Mouse (Mus musculus): Measurements from ENCODE around the gene Bet1l.
"Not testable (repeated sequence)": the region's sequence is repeated elsewhere in the genome, so short reads cannot be mapped to it uniquely, and the experiment has no call there.

The Bet1l gene

DNA sequence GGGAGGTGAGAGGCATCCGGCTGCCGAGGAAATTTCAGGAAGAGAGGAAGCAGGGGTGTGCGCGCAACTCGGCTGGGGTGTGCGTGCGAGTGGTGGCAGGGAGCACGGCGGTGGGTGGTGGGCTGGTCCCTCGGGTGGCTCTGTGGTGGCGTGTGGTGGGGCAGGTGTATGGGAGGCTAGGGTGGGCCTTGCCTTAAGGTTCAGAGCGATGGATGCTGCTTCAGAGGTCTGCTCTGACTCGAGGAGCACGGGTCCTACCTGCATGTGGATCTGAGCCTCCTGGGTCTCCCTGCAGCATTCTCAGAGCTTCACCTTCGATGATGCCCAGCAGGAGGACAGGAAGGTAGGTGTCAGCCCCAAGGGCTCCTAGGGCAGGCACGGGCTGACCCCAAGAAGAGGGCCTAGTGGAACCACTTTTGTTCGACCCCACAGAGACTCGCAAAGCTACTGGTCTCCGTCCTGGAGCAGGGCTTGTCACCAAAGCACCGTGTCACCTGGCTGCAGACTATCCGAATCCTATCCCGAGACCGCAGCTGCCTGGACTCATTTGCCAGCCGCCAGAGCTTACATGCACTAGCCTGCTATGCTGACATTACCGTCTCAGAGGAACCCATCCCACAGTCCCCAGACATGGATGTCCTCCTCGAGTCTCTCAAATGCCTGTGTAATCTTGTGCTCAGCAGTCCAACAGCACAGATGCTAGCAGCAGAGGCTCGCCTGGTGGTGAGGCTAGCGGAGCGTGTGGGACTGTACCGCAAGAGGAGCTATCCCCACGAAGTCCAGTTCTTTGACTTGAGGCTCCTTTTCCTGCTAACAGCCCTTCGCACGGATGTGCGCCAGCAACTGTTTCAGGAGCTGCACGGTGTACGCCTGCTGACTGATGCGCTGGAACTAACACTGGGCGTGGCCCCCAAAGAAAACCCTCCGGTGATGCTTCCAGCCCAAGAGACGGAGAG, at the start of gene Bet1l:
TSS of gene Bet1l (minus strand) at position 28 of the 956 bp plus-strand sequence.
- no peak for DNase-seq (ENCODE audit: low read depth, low spot score)

DNA sequence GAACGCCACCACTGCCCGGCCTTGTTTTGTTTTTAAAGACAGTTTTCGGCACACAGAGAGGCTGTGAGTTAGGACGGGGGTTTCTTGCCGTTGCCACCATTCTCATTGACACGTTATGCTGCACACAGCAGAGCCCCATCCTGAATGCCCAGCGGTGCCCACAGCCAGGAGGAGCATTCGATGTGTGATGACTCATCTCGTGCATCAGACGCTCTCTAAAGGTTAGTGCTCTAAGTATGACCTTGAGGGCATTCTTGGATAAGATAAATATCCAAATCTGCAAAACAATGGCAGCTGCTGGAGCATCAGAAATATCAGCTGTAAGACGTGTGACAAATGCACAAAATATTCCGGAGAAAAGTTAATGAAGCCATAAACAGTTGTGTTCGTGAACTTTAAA, 49.8 kb upstream of the Bet1l start:
- no peak for DNase-seq (ENCODE audit: low read depth, low spot score)

DNA sequence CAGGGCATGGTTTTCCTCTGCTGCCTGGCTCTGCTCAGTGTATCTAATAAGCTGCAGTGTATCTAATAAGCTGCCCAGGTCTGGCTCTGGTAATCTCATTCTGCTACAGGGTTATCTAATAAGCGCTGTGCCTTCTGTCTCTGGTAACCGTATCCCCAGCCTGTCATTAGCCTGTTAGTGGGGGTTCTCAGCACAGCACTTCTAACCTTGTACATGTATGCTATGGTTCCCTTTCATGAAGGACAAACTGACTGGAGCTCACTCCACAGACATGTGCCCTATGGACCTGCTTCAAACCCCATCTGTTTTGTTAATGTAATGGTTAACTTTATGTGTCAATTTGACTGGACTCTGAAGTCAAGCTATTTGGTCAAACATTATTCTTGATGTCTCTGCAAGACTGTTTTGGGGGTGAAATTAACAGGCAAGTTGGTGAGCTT, 48.3 kb upstream of the Bet1l start:
- no peak for DNase-seq (ENCODE audit: low read depth, low spot score)

DNA sequence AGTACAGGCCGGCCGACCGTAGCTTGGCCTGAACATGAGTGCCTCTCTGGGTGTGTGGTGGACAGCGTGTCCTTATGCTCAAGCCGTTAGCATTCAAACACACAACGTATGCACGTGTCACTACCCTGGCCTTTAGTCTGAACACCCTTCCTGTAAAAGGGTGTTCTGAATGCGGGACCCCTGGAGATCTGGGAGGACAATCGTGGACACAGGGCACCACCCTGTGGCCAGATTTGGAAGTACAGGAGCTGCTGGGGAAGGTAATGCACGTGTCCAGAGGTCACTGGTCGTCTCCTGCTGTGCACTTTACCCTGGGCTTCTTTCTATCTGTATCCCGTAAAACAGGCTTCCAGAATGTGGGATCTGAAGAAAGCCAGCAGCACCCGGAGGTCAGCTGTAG, 45.8 kb upstream of the Bet1l start:
- peak; percentile 64 for DNase-seq (ENCODE audit: low read depth, low spot score)

DNA sequence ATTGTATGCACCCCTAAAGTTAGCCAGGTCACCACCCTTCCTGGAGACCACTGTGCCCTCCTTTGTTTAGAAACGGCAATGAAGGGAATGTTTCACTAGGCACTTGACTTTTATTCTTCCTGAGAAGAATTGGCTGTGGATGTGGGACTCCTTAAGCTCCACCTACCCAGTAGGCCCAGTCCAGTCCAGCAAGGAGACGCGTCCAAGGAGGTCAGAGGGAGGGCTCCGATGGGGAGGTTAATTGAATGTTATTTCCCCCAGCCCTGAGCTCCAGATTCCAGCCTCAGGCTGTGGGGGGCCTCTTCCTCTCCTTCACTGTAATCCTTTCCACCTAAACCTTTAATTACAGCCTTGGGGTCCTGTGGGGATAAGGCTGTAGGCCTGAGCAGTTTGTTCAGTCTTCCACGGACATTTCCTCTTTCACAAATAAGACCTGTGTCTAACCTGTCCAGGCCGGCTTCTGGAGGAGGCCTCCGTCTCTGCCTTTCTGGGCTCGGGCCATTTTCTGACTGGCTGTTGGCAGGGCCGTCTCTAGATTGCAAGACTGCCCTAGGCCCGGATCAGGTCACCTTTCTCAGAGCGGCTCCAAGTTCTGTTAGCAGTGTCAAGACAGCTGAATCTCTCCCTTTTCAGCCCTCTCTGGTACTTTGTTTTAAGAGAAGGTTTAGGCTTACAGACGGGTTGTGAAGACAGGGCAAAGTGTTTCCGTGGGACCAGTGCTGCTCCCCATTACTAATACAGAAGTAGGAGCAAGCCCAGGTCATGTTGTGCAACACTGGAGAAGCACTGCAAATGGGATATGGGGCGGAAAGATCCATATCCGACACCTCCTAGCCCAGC, 44.9 kb upstream of the Bet1l start:
- no peak for DNase-seq (ENCODE audit: low read depth, low spot score)

DNA sequence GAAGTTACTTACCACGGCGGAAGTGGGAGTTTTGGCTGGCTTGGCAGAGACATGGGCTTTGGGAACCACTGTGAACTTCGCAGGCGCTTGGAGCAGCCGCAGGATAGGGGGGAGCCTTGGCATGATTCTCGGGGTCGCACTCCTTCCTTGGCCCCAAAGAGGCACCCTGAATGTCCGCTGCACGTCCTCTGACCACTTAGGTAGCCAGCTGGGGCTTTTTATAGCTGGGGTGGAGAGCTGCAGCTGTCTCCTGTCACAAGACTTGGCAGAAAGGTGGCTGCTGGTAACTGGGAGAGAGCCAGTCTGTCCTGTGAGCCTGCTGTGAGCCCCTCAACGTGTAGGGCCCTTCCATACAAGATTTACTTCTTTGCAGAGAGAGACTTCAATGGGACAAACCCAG, 42.8 kb upstream of the Bet1l start, which contains the start of gene Cox8b:
TSS of gene Cox8b (minus strand) at position 227 of the 400 bp plus-strand sequence.
- no peak for DNase-seq (ENCODE audit: low read depth, low spot score)

DNA sequence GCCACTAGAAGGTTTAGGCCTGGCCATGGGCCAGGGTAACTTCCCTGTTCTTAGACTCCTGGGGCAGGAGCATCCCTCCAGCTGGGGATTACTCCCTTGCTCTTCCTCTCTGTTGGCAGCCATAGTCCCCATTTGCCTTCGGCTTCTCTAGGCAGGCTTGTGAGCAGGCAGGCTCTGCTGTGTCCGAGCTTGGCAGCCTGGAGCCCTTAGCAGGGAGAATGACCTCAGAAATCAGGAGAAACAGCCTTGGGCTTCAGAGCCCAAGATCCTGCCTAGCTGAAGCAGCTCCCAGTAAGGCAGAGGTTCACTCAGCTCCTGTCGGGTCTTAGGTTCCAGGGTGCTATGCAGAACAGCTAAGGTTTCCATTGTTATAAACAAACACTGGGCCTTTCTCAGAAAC, 41.7 kb upstream of the Bet1l start:
- no peak for DNase-seq (ENCODE audit: low read depth, low spot score)

DNA sequence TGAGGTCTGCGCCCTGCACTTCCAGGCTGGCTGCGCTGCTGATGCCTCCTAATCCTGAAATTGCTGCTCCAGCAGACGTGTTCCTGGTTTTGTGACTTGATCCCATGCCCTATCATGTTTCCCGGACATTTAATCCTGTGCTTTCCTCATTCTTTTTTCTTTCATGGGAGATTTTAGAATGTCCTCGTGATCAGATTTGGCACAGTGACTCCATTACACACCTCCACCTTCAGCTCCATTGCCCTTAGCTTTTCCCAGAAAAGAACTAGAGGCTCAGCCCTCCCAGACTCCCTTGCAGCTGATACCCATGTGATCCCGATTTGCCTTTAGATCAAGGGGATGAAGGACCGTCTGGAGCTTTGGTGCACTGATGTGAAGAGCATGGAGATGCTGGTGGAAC, 40.5 kb upstream of the Bet1l start:
- no peak for DNase-seq (ENCODE audit: low read depth, low spot score)

DNA sequence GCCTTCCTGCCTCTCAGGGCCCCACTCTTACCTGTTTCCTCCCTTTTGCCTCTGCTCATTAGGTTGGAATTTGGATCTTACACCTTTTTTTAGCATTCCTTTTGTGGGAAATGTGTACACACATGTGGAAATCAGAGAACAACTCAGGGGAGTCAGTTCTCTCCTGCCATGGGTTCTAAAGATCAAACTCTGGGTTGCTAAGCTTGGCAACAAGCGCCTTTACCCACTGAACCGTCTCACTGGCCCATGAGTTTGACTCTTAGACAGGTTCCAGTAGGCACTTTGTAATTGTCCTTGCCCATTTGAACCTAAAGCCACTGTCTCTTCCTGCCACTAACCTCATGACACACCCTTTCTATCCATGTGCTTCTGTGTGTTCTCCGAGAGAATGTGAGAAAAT, 37.2 kb upstream of the Bet1l start:
- no peak for DNase-seq (ENCODE audit: low read depth, low spot score)

DNA sequence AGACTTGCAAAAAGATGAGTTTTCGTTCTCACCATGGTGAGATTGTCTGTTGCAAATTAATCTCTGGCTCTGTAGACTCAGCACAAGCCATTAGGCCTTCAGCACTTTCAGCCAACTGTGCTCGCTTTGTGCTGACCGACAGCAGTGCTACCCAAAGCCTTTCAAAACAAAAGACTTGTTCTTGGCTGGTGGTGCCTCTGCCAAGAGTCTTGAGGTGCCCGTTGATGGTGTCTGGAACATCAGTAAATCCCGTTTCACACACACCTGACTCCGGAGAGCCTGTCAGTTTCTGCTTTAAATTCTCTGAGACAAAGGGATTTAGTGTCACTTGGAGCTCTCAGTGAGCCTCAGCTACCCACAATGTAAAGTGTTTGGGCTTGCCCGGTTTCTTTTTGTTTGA, 36.7 kb upstream of the Bet1l start:
- no peak for DNase-seq (ENCODE audit: low read depth, low spot score)

DNA sequence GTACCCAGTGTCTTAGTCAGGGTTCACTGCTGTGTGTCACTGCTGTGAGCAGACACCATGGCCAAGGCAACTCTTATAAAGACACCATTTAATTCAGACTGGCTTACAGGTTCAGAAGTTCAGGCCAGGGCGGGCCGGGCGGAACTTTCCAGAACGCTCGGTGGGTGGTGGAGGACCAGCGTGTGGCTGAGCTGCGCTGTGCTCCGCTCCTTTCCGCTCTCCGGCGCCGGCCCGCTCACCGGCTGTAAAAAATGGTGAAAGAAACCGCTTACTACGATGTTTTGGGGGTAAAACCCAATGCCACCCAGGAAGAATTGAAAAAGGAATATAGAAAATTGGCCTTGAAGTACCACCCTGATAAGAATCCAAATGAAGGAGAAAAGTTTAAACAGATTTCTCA, 33.3 kb upstream of the Bet1l start:
- not testable (repeated sequence) for DNase-seq (ENCODE audit: low read depth, low spot score)

DNA sequence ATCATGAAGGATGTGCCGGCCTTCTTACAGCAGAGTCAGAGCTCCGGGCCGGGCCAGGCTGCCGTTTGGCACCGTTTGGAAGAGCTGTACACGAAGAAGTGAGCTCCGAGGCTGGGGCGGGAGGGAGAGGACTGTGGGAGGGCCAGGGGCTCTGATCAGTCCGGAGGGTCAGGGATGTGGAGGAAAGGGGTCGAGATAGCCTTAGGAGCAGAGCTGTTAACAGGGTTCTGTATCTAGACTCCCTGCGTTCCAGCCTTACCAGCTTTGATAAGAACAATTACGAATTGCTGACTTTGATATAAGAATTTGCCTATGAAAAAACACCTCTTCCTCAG, 25.1 kb upstream of the Bet1l start:
- DNase-seq (ENCODE audit: low read depth, low spot score): no peak

DNA sequence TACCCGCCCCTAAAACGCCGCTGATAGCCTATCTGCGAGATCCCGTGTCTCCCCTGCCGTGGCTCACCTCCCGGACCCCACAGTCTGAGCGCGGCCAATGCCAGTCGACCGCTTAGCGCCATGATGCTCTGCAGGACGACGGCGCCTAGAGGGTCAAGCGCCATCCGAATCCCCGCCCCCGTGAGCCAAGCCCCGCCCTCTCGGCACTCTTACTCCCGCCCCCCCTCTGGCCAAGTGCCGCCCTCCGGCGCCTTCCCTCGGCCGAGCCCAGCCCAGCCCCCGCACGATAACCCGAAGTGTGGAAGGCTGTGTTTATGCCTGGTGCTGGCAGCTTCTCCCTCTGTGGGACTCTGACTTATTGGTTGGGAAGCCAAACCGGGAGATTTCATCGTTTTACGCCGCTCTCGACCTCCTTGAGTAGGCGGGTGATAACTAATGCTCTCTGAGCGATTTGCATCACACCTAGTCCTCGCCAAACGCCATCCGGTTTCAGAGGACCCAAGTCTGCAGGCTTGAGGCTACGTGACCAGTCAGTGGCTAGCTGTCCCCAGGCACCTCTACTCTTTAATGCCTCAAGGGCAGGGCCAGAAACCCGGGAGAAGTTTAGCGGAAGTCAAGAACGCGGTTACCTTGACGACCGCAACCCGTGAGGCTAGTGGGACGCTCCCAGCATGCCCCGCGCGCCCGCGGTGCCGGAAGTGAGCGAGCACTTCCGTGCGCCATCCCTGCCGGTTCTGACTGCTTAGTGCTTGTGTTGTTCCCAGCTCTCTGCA, 24.5 kb upstream of the Bet1l start, which contains the start of the genes Psmd13 and Sirt3:
TSS of gene Psmd13 (plus strand) at position 273 of the 773 bp plus-strand sequence.
TSS of gene Sirt3 (minus strand) at position 614 of the 773 bp plus-strand sequence.
- DNase-seq (ENCODE audit: low read depth, low spot score): peak; percentile 89

DNA sequence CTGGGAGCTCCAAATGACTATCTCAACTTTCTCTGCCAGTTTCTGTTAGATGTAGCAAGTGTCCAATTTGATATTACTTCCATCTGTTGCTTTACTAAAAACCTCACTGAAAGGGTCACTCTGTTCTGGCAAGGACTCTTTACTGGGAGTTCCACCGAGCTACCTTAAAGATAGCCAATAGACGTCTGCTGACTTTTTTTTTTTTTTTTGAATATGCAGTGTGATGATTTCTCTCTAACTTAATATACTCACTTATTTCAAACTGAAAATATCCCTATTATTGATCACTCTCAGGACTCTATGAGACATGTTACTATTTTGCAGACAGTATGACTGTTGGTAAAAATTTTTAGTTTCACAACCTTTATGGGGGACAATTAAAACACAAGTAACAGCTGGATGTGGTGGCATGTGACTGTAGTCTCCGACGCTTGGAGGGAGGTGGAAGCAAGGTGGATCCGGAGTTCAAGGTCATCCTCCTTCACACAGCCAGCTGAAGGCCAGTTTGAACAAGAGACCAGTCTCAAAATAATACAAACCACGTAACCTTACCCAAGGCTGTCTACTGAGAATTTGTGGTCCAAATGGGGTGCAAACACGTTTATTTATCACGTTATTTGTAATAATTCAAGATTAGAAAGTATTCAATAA, 23.6 kb upstream of the Bet1l start:
- no peak for DNase-seq (ENCODE audit: low read depth, low spot score)

DNA sequence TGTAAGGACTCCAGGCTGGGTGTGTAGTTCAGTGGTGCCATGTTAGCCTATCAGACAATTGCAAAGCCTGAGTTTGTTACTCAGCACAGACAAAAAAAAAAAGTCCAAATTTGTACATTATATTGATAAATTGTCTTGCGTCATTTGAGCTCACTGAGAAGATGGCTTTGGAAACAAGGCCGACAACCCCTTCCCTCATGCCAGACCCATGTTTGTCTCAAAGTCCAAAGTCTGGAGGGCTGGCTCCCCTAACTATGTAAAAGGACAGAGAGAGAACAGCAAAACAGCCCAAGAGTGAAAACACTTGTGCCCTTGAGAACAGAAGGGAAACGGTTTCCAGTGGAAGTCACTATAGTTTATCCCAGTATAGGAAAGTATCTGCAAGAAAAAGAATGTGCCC, 23.0 kb upstream of the Bet1l start:
- no peak for DNase-seq (ENCODE audit: low read depth, low spot score)

DNA sequence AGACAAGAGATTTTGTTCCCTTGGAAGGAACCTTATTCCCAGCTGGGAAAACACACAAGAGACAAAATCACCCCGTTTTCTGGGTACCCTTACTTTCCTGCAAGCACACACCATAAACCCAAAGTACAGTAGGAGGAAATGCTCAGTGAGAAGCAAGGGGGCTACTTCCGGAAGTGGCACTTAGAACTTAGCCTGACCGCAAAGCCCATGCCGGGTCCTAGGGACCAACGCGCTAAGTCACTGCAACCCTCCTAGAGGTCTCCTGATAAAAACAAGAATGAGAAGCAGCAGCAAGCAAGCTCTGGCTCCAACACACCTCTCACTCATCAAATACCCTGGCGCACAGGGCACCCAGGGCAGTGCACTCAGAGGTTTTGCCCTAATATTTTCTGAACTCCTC, 22.0 kb upstream of the Bet1l start:
- no peak for DNase-seq (ENCODE audit: low read depth, low spot score)

DNA sequence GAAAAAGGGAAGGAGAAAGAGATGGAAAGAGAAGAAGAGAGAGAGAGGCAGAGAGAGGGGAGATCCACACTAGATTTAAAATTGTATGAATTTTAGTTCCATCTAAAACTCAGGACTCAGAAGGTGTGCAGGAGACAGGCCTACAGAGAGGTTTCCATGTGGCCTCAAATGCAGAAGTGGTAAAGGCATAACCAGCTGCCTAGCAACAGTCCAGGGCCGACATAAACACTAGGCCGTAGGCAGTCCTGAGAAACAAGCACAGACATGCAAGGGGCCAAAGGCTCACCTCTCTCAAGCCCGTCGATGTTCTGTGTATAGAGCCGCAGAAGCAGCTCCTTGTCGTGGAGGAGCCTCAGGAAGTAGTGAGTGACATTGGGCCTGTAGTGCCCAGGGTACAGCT, 20.0 kb upstream of the Bet1l start:
- DNase-seq (ENCODE audit: low read depth, low spot score): no peak

DNA sequence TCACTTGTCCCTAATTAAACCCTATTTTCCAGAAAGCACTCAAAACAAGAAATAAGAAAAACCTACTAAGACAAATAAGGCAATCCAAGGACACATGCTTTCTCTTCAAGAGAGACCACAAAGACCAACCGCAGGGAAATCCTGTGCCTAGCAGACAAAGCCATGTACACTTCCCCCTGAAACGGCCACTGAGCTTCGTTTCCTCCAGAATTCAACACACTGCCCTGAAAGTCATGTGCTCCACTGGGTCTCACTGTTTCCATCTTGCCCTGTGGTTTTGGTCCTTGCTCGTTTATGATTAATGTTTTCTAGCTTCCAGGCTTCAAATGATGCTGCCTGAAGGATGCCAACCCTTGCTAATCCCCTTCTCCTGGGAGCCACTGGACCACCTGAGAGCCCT, 16.8 kb upstream of the Bet1l start:
- DNase-seq (ENCODE audit: low read depth, low spot score): no peak

DNA sequence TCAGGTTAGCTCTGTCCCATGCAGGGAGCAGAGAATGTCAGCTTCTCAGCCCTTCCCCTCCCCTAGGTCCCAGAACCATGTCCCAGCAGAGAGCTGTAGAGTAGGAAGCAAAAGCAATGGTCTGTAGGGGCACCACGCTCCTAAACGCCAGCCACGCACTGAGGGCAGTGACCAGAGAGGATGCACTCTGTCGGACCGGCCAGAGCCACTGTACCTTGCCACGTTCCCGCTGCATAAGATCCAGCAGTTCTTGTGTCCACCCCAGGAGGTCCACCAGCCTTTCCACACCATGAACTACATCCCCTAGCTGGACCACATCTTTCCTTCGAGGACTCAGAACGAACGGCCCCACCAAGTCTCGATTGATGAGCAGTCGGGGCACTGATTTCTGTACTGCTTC, 7.4 kb upstream of the Bet1l start:
- DNase-seq (ENCODE audit: low read depth, low spot score): no peak

DNA sequence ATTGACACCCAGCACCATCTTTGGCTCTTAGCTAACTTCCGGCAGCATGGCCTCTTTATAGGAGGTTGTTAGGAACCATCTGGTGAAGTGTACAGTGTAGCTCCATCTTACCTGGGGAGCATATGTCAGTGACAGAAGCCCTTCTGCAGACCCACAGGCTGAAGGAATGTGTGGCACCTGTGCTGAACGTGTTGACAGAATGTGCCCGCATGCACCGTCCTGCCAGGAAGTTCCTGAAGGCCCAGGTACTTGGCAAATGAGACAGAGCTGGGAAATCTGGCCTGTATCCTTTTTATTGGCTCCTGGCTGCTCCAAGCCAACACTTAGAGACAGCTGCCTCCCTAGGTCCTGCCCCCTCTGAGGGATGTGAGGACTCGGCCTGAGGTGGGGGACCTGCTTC, 3.4 kb upstream of the Bet1l start:
- DNase-seq (ENCODE audit: low read depth, low spot score): no peak

DNA sequence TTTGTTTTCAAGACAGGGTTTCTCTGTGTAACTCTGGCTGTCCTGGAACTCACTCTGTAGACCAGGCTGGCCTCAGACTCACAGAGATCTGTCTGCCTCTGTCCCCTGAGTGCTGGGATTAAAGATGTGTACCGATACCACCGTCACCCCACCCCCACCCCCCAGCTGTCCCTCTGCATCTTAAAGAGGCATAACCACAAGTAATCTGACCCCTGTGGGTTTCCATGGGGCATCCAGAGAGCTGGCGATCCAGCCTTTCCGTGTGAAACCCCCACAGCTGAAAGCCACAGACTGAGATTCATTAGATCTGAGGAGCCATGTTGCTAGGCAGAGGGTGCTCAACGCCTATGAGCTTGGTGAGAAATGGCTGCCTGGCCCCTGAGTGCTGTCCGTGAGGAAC, 2.6 kb upstream of the Bet1l start:
- no peak for DNase-seq (ENCODE audit: low read depth, low spot score)
